Mouse (Mus musculus): ENCODE data around the gene Uck2.
A peak's percentile ranks its signal among the peaks of the same experiment; 100 is the strongest.

Gene Uck2

DNA sequence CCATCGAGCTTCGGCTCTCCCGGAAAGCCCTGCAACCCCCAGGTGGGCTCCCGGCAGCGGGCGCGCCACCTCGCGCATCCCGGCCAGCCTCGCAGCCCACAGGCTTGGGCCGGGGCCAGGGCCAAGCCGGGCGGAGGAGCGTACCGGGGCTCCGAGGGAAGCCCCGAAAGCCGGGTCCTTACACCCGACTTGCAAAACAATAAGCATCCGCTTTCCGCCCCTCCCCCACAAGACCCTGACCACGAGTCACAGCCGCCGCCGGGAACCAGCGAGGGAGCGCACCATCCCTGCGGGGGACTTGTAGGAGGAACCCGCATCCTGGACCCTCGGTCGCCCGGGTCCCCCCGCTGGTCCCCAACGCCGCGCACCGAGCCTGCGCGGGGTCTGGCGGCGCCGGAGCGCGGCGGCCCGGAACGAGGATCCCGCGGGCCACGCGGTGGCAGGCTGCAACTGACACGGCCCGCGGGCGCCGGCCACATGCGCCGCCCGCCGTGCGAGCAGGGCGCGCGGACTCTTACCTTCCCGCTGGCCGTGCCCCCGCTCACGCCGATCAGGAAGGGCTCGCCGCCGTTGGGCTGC, 773 bp downstream of the Uck2 start:
- DNase-seq (ENCODE audit: extremely low read depth, low read depth) = no peak

- DNase-seq (ENCODE audit: extremely low read depth, low read depth) = peak; percentile 36
These were observed 1.5 kb downstream of the Uck2 start for GRCm38 (mm10) chr1:167283441-167284257.

DNA sequence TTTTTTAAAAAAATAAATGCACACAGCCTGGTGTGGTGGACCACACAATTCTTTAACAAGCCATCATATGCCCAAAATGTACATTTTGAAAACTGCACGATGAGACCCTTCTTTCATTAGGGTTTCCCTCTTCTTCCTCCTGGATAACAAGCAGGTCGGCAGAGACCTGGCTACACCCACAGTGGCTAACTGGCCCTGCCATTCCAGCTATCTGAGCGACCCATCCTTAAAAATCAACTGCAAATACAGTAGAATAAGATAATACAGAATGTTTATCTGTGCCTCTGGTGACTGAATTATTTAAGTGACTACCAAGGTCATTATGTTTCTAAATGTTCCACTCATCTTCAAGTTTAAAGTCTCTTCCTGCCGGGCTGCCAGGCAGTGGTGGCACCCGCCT, 2.4 kb downstream of the Uck2 start:
- DNase-seq (ENCODE audit: extremely low read depth, low read depth) = no peak

GRCm38 (mm10) chr1:167282112-167282511, 3.0 kb downstream of the Uck2 start:
- DNase-seq (ENCODE audit: extremely low read depth, low read depth) = no peak

GRCm38 (mm10) chr1:167280061-167280460, 5.1 kb downstream of the Uck2 start:
- DNase-seq (ENCODE audit: extremely low read depth, low read depth) = no peak

- no peak for DNase-seq (ENCODE audit: extremely low read depth, low read depth)
These were observed 5.9 kb downstream of the Uck2 start for GRCm38 (mm10) chr1:167279160-167279715.

GRCm38 (mm10) chr1:167278395-167278794, 6.7 kb downstream of the Uck2 start:
- no peak for DNase-seq (ENCODE audit: extremely low read depth, low read depth)

- DNase-seq (ENCODE audit: extremely low read depth, low read depth) = no peak
These were observed 10.3 kb downstream of the Uck2 start for GRCm38 (mm10) chr1:167274646-167275390.

GRCm38 (mm10) chr1:167273380-167274163, 11.5 kb downstream of the Uck2 start:
- peak; percentile 73 for DNase-seq (ENCODE audit: extremely low read depth, low read depth)

- DNase-seq (ENCODE audit: extremely low read depth, low read depth) = no peak
These were observed 13.3 kb downstream of the Uck2 start for GRCm38 (mm10) chr1:167271841-167272240.

GRCm38 (mm10) chr1:167271304-167271703, 13.8 kb downstream of the Uck2 start:
- no peak for DNase-seq (ENCODE audit: extremely low read depth, low read depth)

DNA sequence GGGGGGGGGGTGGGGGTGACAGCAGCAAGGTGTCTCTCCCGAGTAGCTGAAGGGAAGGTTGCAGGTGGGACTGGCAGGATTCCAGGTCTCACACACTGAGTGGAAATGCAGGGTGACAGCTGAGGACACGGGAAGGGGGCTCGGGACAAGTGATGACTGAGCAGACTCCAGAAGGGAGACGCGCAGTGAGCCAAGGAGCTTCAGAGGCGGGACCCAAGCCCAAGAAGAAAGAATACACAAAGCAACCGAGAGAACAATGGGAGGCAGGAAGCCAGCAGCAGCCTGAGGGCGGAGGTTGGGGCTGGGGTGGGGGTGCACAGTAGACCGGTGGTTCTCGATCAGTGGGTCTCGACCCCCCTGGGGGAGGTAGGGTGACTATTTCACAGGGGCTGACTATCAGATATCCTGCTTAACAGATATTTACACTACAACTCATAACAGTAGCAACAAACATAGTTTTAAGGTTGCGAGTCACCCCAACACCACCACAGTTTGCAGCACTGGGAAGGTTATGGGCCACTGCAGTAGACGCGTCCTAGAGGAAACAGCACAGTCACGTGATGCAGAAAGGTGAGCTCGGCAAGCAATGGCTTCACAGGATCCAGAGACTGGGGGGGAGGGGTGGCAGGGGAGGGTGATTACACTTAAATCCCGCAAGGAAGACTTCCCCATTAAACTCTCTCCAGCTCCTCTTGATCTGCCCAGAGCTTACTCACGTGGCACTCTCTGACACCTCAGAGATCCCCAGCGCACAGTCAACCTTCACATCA, 14.6 kb downstream of the Uck2 start:
- DNase-seq (ENCODE audit: extremely low read depth, low read depth) = no peak

- no peak for DNase-seq (ENCODE audit: extremely low read depth, low read depth)
These were observed 15.3 kb downstream of the Uck2 start for GRCm38 (mm10) chr1:167269856-167270270.

DNA sequence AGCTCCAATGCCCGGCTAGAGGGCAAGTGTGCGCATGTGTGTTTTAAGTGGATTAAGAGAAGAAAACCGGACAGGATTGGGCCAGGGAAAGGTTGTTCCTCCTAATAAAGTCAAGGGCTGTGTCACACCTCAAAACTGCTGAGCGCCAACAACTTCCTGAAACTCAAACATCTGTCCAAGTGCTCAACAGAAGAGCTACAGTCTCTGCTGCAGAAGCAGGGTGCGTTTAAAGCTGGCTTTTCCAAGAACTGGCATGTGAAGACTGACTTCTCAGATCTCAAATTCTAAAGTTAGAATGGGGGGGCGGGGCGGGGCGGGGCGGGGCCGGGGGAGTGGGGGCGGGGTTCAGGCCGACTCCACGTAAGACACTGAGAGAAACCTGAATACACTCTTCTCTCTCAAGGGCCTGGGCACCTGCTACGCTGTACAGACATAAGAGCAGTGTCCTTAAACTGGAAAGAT, 15.7 kb downstream of the Uck2 start:
- peak; percentile 90 for DNase-seq (ENCODE audit: extremely low read depth, low read depth)

GRCm38 (mm10) chr1:167268360-167269063, 16.6 kb downstream of the Uck2 start:
- no peak for DNase-seq (ENCODE audit: extremely low read depth, low read depth)

- DNase-seq (ENCODE audit: extremely low read depth, low read depth) = no peak
These were observed 18.4 kb downstream of the Uck2 start for GRCm38 (mm10) chr1:167266720-167267119.

GRCm38 (mm10) chr1:167265366-167265765, 19.8 kb downstream of the Uck2 start:
- DNase-seq (ENCODE audit: extremely low read depth, low read depth) = no peak

GRCm38 (mm10) chr1:167262489-167263041, 22.6 kb downstream of the Uck2 start:
- no peak for DNase-seq (ENCODE audit: extremely low read depth, low read depth)

GRCm38 (mm10) chr1:167261750-167262149, 23.4 kb downstream of the Uck2 start:
- no peak for DNase-seq (ENCODE audit: extremely low read depth, low read depth)
